In the genomic region with DNA sequence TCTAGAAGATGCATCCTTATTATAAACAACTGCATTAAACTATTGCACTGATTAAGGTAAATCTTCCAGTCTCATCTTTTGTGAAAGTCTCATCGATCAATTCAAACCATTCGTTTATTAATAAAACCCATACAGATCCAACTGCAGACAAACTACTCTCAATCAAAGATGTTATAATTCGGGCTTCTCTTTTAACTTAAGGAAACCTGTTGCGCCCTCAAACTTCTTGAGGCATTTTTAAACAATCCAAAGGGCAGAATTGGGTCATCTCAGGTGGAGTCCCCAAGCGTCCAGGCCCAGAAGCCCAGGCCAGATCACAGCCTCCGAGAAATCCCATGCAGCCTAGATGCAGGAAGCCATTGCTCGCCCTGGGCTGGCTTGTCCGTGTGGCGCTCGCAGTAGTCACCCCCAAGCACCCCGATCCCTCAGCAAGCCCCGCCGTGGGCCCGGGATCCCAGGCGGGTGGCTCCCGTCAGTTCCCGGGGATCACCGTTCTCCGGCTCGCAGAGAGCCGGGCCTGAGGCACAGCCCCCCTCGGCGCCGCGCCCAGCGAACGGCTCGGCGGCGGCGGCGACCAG, we compare ENCODE assay signal across 8 mouse cellular contexts. TPM values are rescaled to one million over a fixed set of nuclear protein-coding genes. Genes with fewer than 3 reads are reported as not detected.
DNase-seq lines count a peak whose midpoint lies in the region; ATAC-seq and TF ChIP-seq lines count a peak whose summit lies in the region.

No protein-coding gene starts in this region.

- H3K27me3 ChIP-seq in ES-Bruce4 (ENCODE audit: control insufficient read depth, insufficient read depth, low read length, poor library complexity, severe bottlenecking), result no peaks in the 10 kb centered on the region
- H3K27me3 ChIP-seq in midbrain, embryonic 11.5 days (ENCODE audit: control insufficient read depth, insufficient read depth, low read length), result no peaks in the 10 kb centered on the region

- no peak for TF ChIP-seq CTCF in left cerebral cortex, adult 2 months (IDR thresholded peaks at IDR 0.05)
- TF ChIP-seq CTCF in ES-Bruce4 (IDR thresholded peaks at IDR 0.05; ENCODE audit: low read depth, low read length), result no peak

- peak in 1 of 2 experiments; percentile 26 for DNase-seq in left cerebral cortex, adult 2 months (ENCODE audit: extremely low spot score in 1 of 2, low spot score in 2 of 2)
- no peak for DNase-seq in left cerebral cortex, adult 18-20 months (ENCODE audit: low spot score in 2 of 2)
- peak; percentile 68 to 71 for DNase-seq in cerebellum, postnatal 14 days
- peak; percentile 18 to 41 for DNase-seq in layer of hippocampus, postnatal 25 days (ENCODE audit: extremely low spot score in 1 of 2, low spot score in 1 of 2)
- DNase-seq in midbrain, embryonic 11.5 days (ENCODE audit: low spot score, missing footprints), result peak; percentile 95
- DNase-seq in testis, postnatal 14 days (ENCODE audit: low spot score), result peak; percentile 69

- no peak for TF ChIP-seq POLR2A in ES-Bruce4 (IDR thresholded peaks at IDR 0.05; ENCODE audit: insufficient read depth, low read length)

- H3K9ac ChIP-seq in ES-Bruce4 (ENCODE audit: low read depth, poor library complexity, severe bottlenecking), result peak overlapping the region; percentile 96
- H3K9ac ChIP-seq in midbrain, embryonic 11.5 days (ENCODE audit: low read length), result peak overlapping the region; percentile 98

- no peaks in the 10 kb centered on the region for H3K4me1 ChIP-seq in ES-Bruce4 (ENCODE audit: control insufficient read depth, insufficient read depth, low read length)
- H3K4me1 ChIP-seq in midbrain, embryonic 11.5 days (ENCODE audit: control insufficient read depth, insufficient read depth, low read length), result peaks cover 5% of the 10 kb centered on the region

- peak overlapping the region; percentile 69 for H3K4me2 ChIP-seq in midbrain, embryonic 11.5 days

- 8% methylated on average over 27 of the region's 32 CpGs for WGBS in midbrain, embryonic 11.5 days

- H3K27ac ChIP-seq in left cerebral cortex, adult 2 months, result peak overlapping the region; percentile 90
- H3K27ac ChIP-seq in ES-Bruce4 (ENCODE audit: insufficient read depth, low read length), result peak overlapping the region; percentile 10; the same call in 1 of the 2 replicates
- peak overlapping the region; percentile 94 for H3K27ac ChIP-seq in midbrain, embryonic 11.5 days (ENCODE audit: low read depth, low read length)

- peak; percentile 31 for ATAC-seq in granulocyte monocyte progenitor cell, adult 5-6 weeks (replicated peaks; ENCODE audit: poor library complexity, severe bottlenecking)
- ATAC-seq in midbrain, embryonic 11.5 days (ENCODE audit: low FRiP score), result peak; percentile 76

- peak overlapping the region; percentile 56 for H3K4me3 ChIP-seq in left cerebral cortex, adult 2 months
- peak overlapping the region; percentile 58 for H3K4me3 ChIP-seq in ES-Bruce4 (ENCODE audit: low read depth, low read length)
- H3K4me3 ChIP-seq in midbrain, embryonic 11.5 days (ENCODE audit: low read depth, low read length), result peak overlapping the region; percentile 76

- H3K36me3 ChIP-seq in ES-Bruce4 (ENCODE audit: control insufficient read depth, insufficient read depth, low read length, poor library complexity, severe bottlenecking), result peaks cover 4% of the 10 kb centered on the region
- H3K36me3 ChIP-seq in midbrain, embryonic 11.5 days (ENCODE audit: control insufficient read depth, insufficient read depth, low read length), result no peaks in the 10 kb centered on the region

- H3K9me3 ChIP-seq in ES-Bruce4 (replicated peaks; ENCODE audit: control insufficient read depth, insufficient read depth, low read length, poor library complexity, severe bottlenecking), result no peaks in the 10 kb centered on the region
- no peaks in the 10 kb centered on the region for H3K9me3 ChIP-seq in midbrain, embryonic 11.5 days (ENCODE audit: control insufficient read depth, low read length)

- intact Hi-C loops in left cerebral cortex, adult 2 months (cut with DNase I), result loop anchor here (5.0 kb wide), 2 partner anchors 43 to 47 kb away; no protein-coding TSS in a partner anchor

- no peak for TF ChIP-seq EP300 in ES-Bruce4 (IDR thresholded peaks at IDR 0.05; ENCODE audit: insufficient read depth, low read depth, low read length)

RNA-seq across cellular contexts. Expression of a gene that starts 0.5 kb away (rescaled TPM):
- total RNA-seq in left cerebral cortex, adult 2 months (2021), result 10 to 100 TPM; 14.7 to 16.6 TPM
- total RNA-seq in left cerebral cortex, adult 18-20 months (2021), result 10 to 100 TPM; 15.5 to 16.7 TPM
- 45.1 and 46.8 TPM in 2 replicates for polyA plus RNA-seq in ES-Bruce4 (2011; ENCODE audit: insufficient read depth, insufficient read length, low read depth, missing spikeins)
- total RNA-seq in granulocyte monocyte progenitor cell, adult 5-6 weeks (2014; fragmentation: Nextera tagmentation), result 29.5 and 33.9 TPM in 2 replicates
- 26.9 and 28.8 TPM in 2 replicates for total RNA-seq in granulocyte monocyte progenitor cell, adult 5-6 weeks (2017)
- total RNA-seq in layer of hippocampus, postnatal 25 days (2021), result 10 to 100 TPM; 11.9 to 12.4 TPM
- 16.7 and 21.7 TPM in 2 replicates for polyA plus RNA-seq in midbrain, embryonic 11.5 days (2014; fragmentation: Nextera tagmentation; extraction: Ambion mirVana)

Comparison
In these comparisons a context has a peak if more than half of its experiments do, and no peak if none do; other contexts are left out.
1. DNase-seq: peak in cerebellum, postnatal 14 days (2 of 2), layer of hippocampus, postnatal 25 days (2 of 2), midbrain, embryonic 11.5 days (single experiment) and testis, postnatal 14 days (single experiment); none in left cerebral cortex, adult 18-20 months (0 of 2).
2. H3K27ac ChIP-seq: peak in every context shown above with its lines; median percentile 94 in midbrain, embryonic 11.5 days; 90 in left cerebral cortex, adult 2 months; 10 in ES-Bruce4.
3. Peak in every context shown above with its lines, with median percentiles within 50 percentile points of each other: H3K4me3 ChIP-seq.